ENCODE assay signal across 25 mouse cellular contexts in the genomic region with DNA sequence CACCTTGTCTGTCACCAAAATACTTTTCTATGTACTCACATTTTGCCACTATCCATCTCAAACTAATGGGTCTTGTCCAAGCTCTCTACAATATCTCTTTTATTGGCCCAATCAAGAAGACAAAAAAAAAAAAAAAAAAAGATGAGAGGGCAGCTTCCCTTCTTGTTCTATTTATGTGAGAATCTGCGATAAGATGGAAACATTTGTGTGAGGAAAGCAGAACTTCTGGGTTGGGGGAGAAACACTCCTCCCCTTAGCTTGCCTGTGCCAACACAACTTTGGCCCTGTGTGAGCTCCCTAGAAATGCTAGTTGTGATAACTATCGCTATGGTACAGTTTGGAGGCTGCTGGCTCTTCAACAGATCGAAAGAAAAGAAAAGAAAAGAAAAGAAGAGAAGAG. TPM values are rescaled to one million over a fixed set of nuclear protein-coding genes. Genes with fewer than 3 reads are reported as not detected.
"Had no signal": no experiment of that assay in that cellular context is flagged by ENCODE, and none has a peak within 500 bp of the region (broad histone marks: within the 10 kb centered on the region; RNA-seq: fewer than 3 reads in every experiment).

No protein-coding gene starts in this region.

- DNase-seq: retina, postnatal 1 day; right cerebral cortex, adult 18-20 months; right cerebral cortex, postnatal 14 days; right cerebral cortex, postnatal 25 days; right cerebral cortex, postnatal 4 days; spleen, adult 18-20 months; thymus, adult 18-20 months; thymus, adult 2 months; thymus, postnatal 14 days; thymus, postnatal 25 days; thymus, postnatal 36 days; thymus, postnatal 4 days had no signal

- H3K27me3 ChIP-seq: neural tube, embryonic 12.5 days; neural tube, embryonic 13.5 days; neural tube, embryonic 15.5 days; stomach, embryonic 15.5 days had no signal

- H3K4me2 ChIP-seq: neural tube, embryonic 12.5 days; neural tube, embryonic 13.5 days; neural tube, embryonic 15.5 days; stomach, embryonic 15.5 days had no signal

- H3K9me3 ChIP-seq: neural tube, embryonic 12.5 days; neural tube, embryonic 13.5 days; neural tube, embryonic 15.5 days; stomach, embryonic 15.5 days had no signal

- H3K36me3 ChIP-seq: neural tube, embryonic 12.5 days; neural tube, embryonic 13.5 days; neural tube, embryonic 15.5 days; stomach, embryonic 15.5 days had no signal

- H3K9ac ChIP-seq: neural tube, embryonic 12.5 days; neural tube, embryonic 13.5 days; neural tube, embryonic 15.5 days; stomach, embryonic 15.5 days had no signal

- H3K27ac ChIP-seq: neural tube, embryonic 12.5 days; neural tube, embryonic 13.5 days; neural tube, embryonic 15.5 days; stomach, embryonic 15.5 days; stomach, postnatal 0 days had no signal

- H3K4me1 ChIP-seq: neural tube, embryonic 12.5 days; neural tube, embryonic 13.5 days; neural tube, embryonic 15.5 days; stomach, embryonic 15.5 days had no signal

- H3K4me3 ChIP-seq: neural tube, embryonic 12.5 days; neural tube, embryonic 13.5 days; neural tube, embryonic 15.5 days; stomach, embryonic 15.5 days had no signal

RNA-seq across cellular contexts. Expression of gene Fshr, which starts 38.0 kb away (rescaled TPM):
- total RNA-seq: neutrophil, adult 5-6 weeks had no signal
- polyA plus RNA-seq: neural tube, embryonic 12.5 days; neural tube, embryonic 13.5 days; neural tube, embryonic 14.5 days; neural tube, embryonic 15.5 days; small intestine, adult 2 months; spleen, adult 2 months; stomach, embryonic 14.5 days; stomach, embryonic 15.5 days; stomach, embryonic 16.5 days; stomach, postnatal 0 days; thymus, postnatal 0 days; urinary bladder, adult 2 months had no signal
